Mouse (Mus musculus) heart, adult 2 months (tissue): ENCODE measurements around the gene Gabrp. TPM values are rescaled to one million over a fixed set of nuclear protein-coding genes. Genes with fewer than 3 reads are reported as not detected.

Experiments
- DNase-seq, 2 experiments: peaks; one replicate each; pipeline ENCODE4 v3.0.0; 2021
- H3K27ac ChIP-seq: fragments of 200-600 bp; 2 replicates; pipeline ENCODE4 v1.8.1; 2022
- H3K27me3 ChIP-seq: fragments of 200-500 bp; 2 replicates; pipeline ENCODE4 v1.6.1; 2012; ENCODE audit warnings: mild to moderate bottlenecking, low read length, inconsistent platforms, mixed read lengths; ENCODE audit not compliant: control insufficient read depth, insufficient read depth
- H3K36me3 ChIP-seq: fragments of 200-500 bp; 2 replicates; pipeline ENCODE4 v1.6.1; 2012; ENCODE audit warnings: low read length, inconsistent platforms; ENCODE audit not compliant: control insufficient read depth, insufficient read depth
- H3K4me1 ChIP-seq: fragments of 200-500 bp; 2 replicates; pipeline ENCODE4 v1.6.1; 2011; ENCODE audit warnings: low read length; ENCODE audit not compliant: control insufficient read depth, insufficient read depth
- H3K4me3 ChIP-seq: fragments of 200-600 bp; 2 replicates; pipeline ENCODE4 v1.8.1; 2022
- H3K79me2 ChIP-seq: fragments of 200-500 bp; replicated peaks from 2 replicates; pipeline ENCODE4 v1.6.1; 2012; ENCODE audit warnings: mild to moderate bottlenecking, inconsistent platforms, low read length, moderate library complexity, mixed read lengths; ENCODE audit not compliant: control insufficient read depth, insufficient read depth
- H3K9ac ChIP-seq: fragments of 200-500 bp; 2 replicates; pipeline ENCODE4 v1.6.1; 2012; ENCODE audit warnings: low read depth, mild to moderate bottlenecking, control low read depth, inconsistent platforms, low read length, mixed read lengths
- CTCF ChIP-seq: fragments of 200-600 bp; IDR thresholded peaks from 2 replicates; pipeline ENCODE4 v1.8.1; 2022; ENCODE audit warnings: antibody characterized with exemption, mild to moderate bottlenecking, moderate library complexity
- EP300 ChIP-seq: fragments of 200-500 bp; IDR thresholded peaks from 2 replicates; pipeline ENCODE4 v1.6.1; 2011; ENCODE audit warnings: low read depth, low read length, control low read depth; ENCODE audit not compliant: insufficient read depth
- POLR2A ChIP-seq: fragments of 200-500 bp; IDR thresholded peaks from 2 replicates; pipeline ENCODE4 v1.6.1; 2011; ENCODE audit warnings: mild to moderate bottlenecking, low read depth, low read length, control low read depth; ENCODE audit not compliant: insufficient read depth
- WGBS: fragments of 180-500 bp; shearing (Covaris S2); methylation state at CpG from one replicate; pipeline ENCODE4 v1.1.7; 2018; 5-methylcytosine and 5-hydroxymethylcytosine counted together
- intact Hi-C: fragments of 180-260 bp; cut with DNase I; formaldehyde crosslinking; loops from one replicate; pipeline ENCODE4 v1.15.1; 2025
- long read RNA-seq: library from polyadenylated mRNA; stranded (forward); transcript quantifications from one replicate; pipeline ENCODE4 v2.0.0, GENCODE M21; 2021
- polyA plus RNA-seq: library from polyadenylated mRNA; depleted of rRNA; stranded (reverse); fragments of >200 nt; gene quantifications from 2 replicates; pipeline ENCODE4 v1.2.3, GENCODE M21; 2012; rRNA removed
- total RNA-seq, 2 experiments: library from RNA; stranded (reverse); gene quantifications; 2 replicates each; pipeline ENCODE4 v1.2.3; 2021

The Gabrp gene
- total RNA-seq (not detected), polyA plus RNA-seq (0.06 and 2.6 TPM in 2 replicates)
- long read RNA-seq: 0 reads

GRCm38 (mm10) chr11:33578859-33579258 lies at the start of gene Gabrp:
TSS of gene Gabrp (minus strand) at chr11:33578959.
- no peaks in the 10 kb centered on the region for H3K36me3 ChIP-seq
- intact Hi-C loops: no loop called here
- no peak within 1 kb of the TSS for H3K27ac ChIP-seq
- H3K79me2 ChIP-seq: no peaks in the 10 kb centered on the region
- H3K4me3 ChIP-seq: no peak within 1 kb of the TSS
- H3K27me3 ChIP-seq: no peaks in the 10 kb centered on the region; the same call in 1 of the 2 replicates
- TF ChIP-seq EP300 (no peak), CTCF (no peak), POLR2A (no peak)
- DNase-seq: no peak
- H3K4me1 ChIP-seq: no peaks in the 10 kb centered on the region
- H3K9ac ChIP-seq: no peak within 1 kb of the TSS
- WGBS: 53% methylated on average over 6 of the region's 6 CpGs

GRCm38 (mm10) chr11:33627136-33627742 lies 48.5 kb upstream of the Gabrp start:
- WGBS: 77% methylated on average over 4 of the region's 4 CpGs
- intact Hi-C loops: no loop called here

GRCm38 (mm10) chr11:33614218-33614617 lies 35.5 kb upstream of the Gabrp start:
- DNase-seq: peak; percentile 51 to 74
- Histone ChIP-seq H3K4me3 (no peak overlapping the region), H3K4me1 (no peaks in the 10 kb centered on the region), H3K36me3 (no peaks in the 10 kb centered on the region), H3K27me3 (no peaks in the 10 kb centered on the region), H3K9ac (no peak overlapping the region), H3K79me2 (no peaks in the 10 kb centered on the region), H3K27ac (no peak overlapping the region)
- 6% methylated on average over 15 of the region's 15 CpGs for WGBS
- TF ChIP-seq EP300: 0 out of 2 replicates have a peak, but pooled peaks have one; percentile 48
- TF ChIP-seq POLR2A: no peak
- TF ChIP-seq CTCF: peak; percentile 90
- intact Hi-C loops: loop anchor here (1.0 to 2.0 kb wide), 2 partner anchors 319 to 438 kb away; no protein-coding TSS in a partner anchor

More at GRCm38 (mm10) chr11:33627136-33627742, 48.5 kb upstream of the Gabrp start:
- H3K36me3 ChIP-seq: no peaks in the 10 kb centered on the region
- no peak overlapping the region for H3K27ac ChIP-seq
- H3K27me3 ChIP-seq: no peaks in the 10 kb centered on the region
- H3K9ac ChIP-seq: no peak overlapping the region
- DNase-seq: no peak
- no peak overlapping the region for H3K4me3 ChIP-seq
- no peaks in the 10 kb centered on the region for H3K4me1 ChIP-seq
- no peaks in the 10 kb centered on the region for H3K79me2 ChIP-seq
- TF ChIP-seq POLR2A (no peak), EP300 (no peak), CTCF (no peak)

GRCm38 (mm10) chr11:33607784-33608183 lies 29.0 kb upstream of the Gabrp start:
- intact Hi-C loops: no loop called here

GRCm38 (mm10) chr11:33603174-33603573 lies 24.4 kb upstream of the Gabrp start:
- Histone ChIP-seq H3K4me3 (no peak overlapping the region), H3K36me3 (no peaks in the 10 kb centered on the region), H3K4me1 (no peaks in the 10 kb centered on the region), H3K27me3 (no peaks in the 10 kb centered on the region), H3K79me2 (no peaks in the 10 kb centered on the region), H3K9ac (no peak overlapping the region), H3K27ac (no peak overlapping the region)
- intact Hi-C loops: no loop called here
- no peak for TF ChIP-seq CTCF
- TF ChIP-seq EP300: no peak
- TF ChIP-seq POLR2A: no peak
- DNase-seq: no peak
- 43% methylated on average over 2 of the region's 2 CpGs for WGBS

More at GRCm38 (mm10) chr11:33607784-33608183, 29.0 kb upstream of the Gabrp start:
- Histone ChIP-seq H3K36me3 (no peaks in the 10 kb centered on the region), H3K27ac (no peak overlapping the region), H3K27me3 (no peaks in the 10 kb centered on the region), H3K4me1 (no peaks in the 10 kb centered on the region), H3K4me3 (no peak overlapping the region), H3K79me2 (no peaks in the 10 kb centered on the region), H3K9ac (no peak overlapping the region)
- 23% methylated on average over 3 of the region's 3 CpGs for WGBS
- no peak for DNase-seq
- TF ChIP-seq CTCF: no peak
- no peak for TF ChIP-seq POLR2A
- TF ChIP-seq EP300: no peak

GRCm38 (mm10) chr11:33598986-33599385 lies 20.2 kb upstream of the Gabrp start, which contains the start of gene D130052B06Rik:
TSS of gene D130052B06Rik (plus strand) at chr11:33599302.
- 62% methylated on average over 4 of the region's 4 CpGs for WGBS
- intact Hi-C loops: no loop called here
- no peaks in the 10 kb centered on the region for H3K27me3 ChIP-seq
- no peak within 1 kb of the TSS for H3K9ac ChIP-seq
- H3K4me1 ChIP-seq: no peaks in the 10 kb centered on the region
- no peak for DNase-seq
- no peak within 1 kb of the TSS for H3K27ac ChIP-seq
- TF ChIP-seq POLR2A: no peak
- TF ChIP-seq EP300: no peak
- H3K4me3 ChIP-seq: no peak within 1 kb of the TSS
- H3K36me3 ChIP-seq: no peaks in the 10 kb centered on the region
- no peaks in the 10 kb centered on the region for H3K79me2 ChIP-seq
